Mouse (Mus musculus) lung, postnatal 4 days (tissue): Measurements from ENCODE around the gene Amy2a1.
"Not testable (repeated sequence)": the region's sequence is repeated elsewhere in the genome, so short reads cannot be mapped to it uniquely, and the experiment has no call there.

ENCODE experiments used
- DNase-seq, 2 experiments: peaks; one replicate each; pipeline ENCODE4 v3.0.0; 2021

The Amy2a1 gene

DNA sequence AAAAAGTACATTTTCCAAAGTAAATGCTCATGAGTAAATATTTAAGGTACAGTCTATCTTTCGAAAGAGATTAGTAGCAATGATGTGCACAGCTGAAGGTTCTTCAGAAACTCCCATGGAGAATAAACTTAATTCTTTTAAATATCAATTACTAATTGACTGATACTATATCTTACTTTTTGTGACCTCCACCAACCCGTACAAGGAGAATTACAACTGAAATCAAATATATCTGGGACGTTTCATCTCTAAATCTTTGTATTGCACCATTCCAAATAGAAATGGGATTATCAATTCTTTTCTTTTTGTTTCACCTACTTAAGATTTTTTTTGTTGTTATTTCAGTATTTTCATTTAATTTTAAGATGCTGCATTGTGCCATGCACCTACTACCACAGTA lies at the start of gene Amy2a1:
Amy2a1 (minus strand) TSS at position 101 of the 400 bp plus-strand sequence.
- DNase-seq, result not testable (repeated sequence)

DNA sequence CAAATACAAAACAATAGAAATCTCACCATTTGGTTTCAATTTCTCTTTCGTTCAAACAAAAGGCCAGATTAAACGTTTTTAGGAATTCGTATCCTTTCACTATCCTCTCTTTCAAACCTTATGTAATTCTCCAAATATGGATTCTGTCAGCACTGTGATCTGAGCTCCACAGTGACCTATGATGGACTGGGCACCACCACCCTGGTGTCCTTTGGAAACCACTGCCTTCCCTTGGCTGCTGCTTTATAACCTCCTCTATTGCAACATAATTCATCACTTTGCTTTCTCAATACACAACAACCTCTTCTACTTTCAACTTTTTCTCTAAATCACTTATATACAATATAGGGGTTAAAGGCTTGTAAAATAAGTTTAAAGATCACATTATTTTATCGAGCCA lies 42.4 kb upstream of the Amy2a1 start:
- no peak for DNase-seq

DNA sequence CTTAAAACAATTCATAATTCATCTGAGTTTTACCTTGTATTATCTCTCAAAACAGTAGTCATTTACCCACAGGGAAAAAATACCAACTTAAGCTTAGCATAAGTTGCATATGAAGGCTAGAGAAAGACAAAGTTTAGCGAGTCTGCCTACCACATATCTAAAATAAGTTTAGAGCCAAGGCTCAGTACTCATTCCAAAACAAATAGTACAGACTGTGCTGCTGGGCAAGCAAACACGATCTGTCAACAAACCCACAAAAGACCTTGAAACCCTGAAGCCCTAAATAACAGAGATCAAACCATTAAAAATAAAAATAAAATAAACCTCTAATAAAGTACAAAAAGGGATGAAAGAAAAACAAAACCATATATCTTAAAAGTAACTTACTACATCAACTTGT lies 41.9 kb upstream of the Amy2a1 start:
- DNase-seq, result no peak

DNA sequence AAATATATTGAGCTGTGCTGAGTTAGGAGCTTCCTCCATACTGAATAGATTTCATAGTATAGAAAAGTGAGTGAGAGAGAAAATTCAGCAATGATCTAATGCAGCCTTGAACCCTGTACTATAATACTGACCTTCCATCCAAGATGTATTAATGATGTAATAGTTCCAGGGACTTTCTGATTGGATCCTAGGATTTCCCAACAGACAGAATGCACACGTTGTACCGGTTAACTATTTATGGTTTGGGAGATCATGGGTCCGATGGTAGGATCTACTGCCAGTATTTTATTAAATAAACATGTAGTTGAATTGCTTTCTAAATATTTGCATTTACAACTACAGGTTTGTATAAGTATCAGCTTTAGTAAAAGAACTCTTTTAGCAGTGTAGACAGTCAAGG lies 39.9 kb upstream of the Amy2a1 start:
- DNase-seq, result no peak

DNA sequence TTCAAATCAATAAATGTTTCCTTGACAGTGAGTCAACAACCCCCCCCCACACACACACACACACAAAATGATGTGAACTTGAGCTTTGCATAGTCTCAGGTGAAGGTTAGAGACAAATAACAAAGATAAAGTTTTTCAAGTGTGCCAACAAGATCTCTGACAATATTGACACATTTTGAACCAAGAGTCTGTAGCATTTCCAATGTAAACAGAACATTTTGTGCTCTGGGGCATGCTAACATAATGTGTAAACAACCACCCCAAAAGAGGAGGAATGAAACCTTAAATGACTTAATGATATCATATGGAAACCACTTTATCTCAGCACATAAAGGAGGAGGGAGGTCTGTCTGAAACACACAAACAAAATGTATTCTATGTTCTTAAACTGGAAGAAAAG lies 7.5 kb upstream of the Amy2a1 start:
- no peak for DNase-seq
